Mouse (Mus musculus) gastrocnemius, postnatal 14 days (tissue): ENCODE data around the gene Iqcj. TPM values are rescaled to one million over a fixed set of nuclear protein-coding genes. Genes with fewer than 3 reads are reported as not detected.

ENCODE experiments used
- DNase-seq: peaks from one replicate; pipeline ENCODE4 v3.0.0; 2021; ENCODE audit warnings: mixed read lengths
- intact Hi-C: fragments of 180-260 bp; cut with DNase I; formaldehyde crosslinking; loops from one replicate; pipeline ENCODE4 v1.15.1; 2025; ENCODE audit warnings: low total_unique reads
- long read RNA-seq, 2 experiments: library from polyadenylated mRNA; stranded (forward); transcript quantifications; one replicate each; pipeline ENCODE4 v2.0.0; 2021
- total RNA-seq, 2 experiments: library from RNA; stranded (reverse); gene quantifications; 2 replicates each; pipeline ENCODE4 v1.2.3; 2021

Gene Iqcj
- not detected for total RNA-seq
- long read RNA-seq, experiment 1: 0 reads
- long read RNA-seq, experiment 2: 0 reads

GRCm38 (mm10) chr3:67892026-67892705 lies at the start of gene Iqcj, which contains the start of gene Iqschfp:
Gene Iqcj (plus strand): TSS chr3:67892220.
Gene Iqschfp (plus strand): TSS chr3:67892232.
- intact Hi-C loops: no loop called here
- DNase-seq: no peak

GRCm38 (mm10) chr3:67852397-67852796 lies 39.6 kb upstream of the Iqcj start:
- no peak for DNase-seq
- intact Hi-C loops: no loop called here

- no peak for DNase-seq
- intact Hi-C loops: no loop called here
Observed at GRCm38 (mm10) chr3:67861524-67861923, 30.5 kb upstream of the Iqcj start.

GRCm38 (mm10) chr3:67867420-67868065 lies 24.5 kb upstream of the Iqcj start:
- intact Hi-C loops: no loop called here

GRCm38 (mm10) chr3:67869424-67869823 lies 22.6 kb upstream of the Iqcj start:
- intact Hi-C loops: no loop called here
- DNase-seq: no peak

More at GRCm38 (mm10) chr3:67867420-67868065, 24.5 kb upstream of the Iqcj start:
- no peak for DNase-seq

GRCm38 (mm10) chr3:67877253-67877652 lies 14.8 kb upstream of the Iqcj start:
- DNase-seq: no peak
- intact Hi-C loops: no loop called here

- no peak for DNase-seq
- intact Hi-C loops: no loop called here
Observed at GRCm38 (mm10) chr3:67884335-67884734, 7.7 kb upstream of the Iqcj start.

- intact Hi-C loops: no loop called here
Observed at GRCm38 (mm10) chr3:67886176-67886575, 5.8 kb upstream of the Iqcj start.

GRCm38 (mm10) chr3:67887251-67887650 lies 4.8 kb upstream of the Iqcj start:
- no peak for DNase-seq
- intact Hi-C loops: no loop called here

More at GRCm38 (mm10) chr3:67886176-67886575, 5.8 kb upstream of the Iqcj start:
- DNase-seq: no peak

GRCm38 (mm10) chr3:67892768-67893167 lies 748 bp downstream of the Iqcj start:
- DNase-seq: no peak
- intact Hi-C loops: no loop called here

GRCm38 (mm10) chr3:67902517-67902916 lies 10.5 kb downstream of the Iqcj start:
- no peak for DNase-seq
- intact Hi-C loops: no loop called here

- no peak for DNase-seq
- intact Hi-C loops: no loop called here
Observed at GRCm38 (mm10) chr3:67908586-67908985, 16.6 kb downstream of the Iqcj start.

GRCm38 (mm10) chr3:67918098-67918497 lies 26.1 kb downstream of the Iqcj start:
- intact Hi-C loops: no loop called here
- DNase-seq: no peak

GRCm38 (mm10) chr3:67918634-67919259 lies 26.7 kb downstream of the Iqcj start:
- intact Hi-C loops: no loop called here
- no peak for DNase-seq

- intact Hi-C loops: no loop called here
- DNase-seq: no peak
Observed at GRCm38 (mm10) chr3:67923095-67923494, 31.1 kb downstream of the Iqcj start.

- intact Hi-C loops: no loop called here
- DNase-seq: no peak
Observed at GRCm38 (mm10) chr3:67925453-67925852, 33.4 kb downstream of the Iqcj start.

- intact Hi-C loops: no loop called here
- DNase-seq: no peak
Observed at GRCm38 (mm10) chr3:67930424-67931133, 38.6 kb downstream of the Iqcj start.

GRCm38 (mm10) chr3:67931181-67931580 lies 39.2 kb downstream of the Iqcj start:
- intact Hi-C loops: no loop called here
- DNase-seq: no peak

- DNase-seq: no peak
- intact Hi-C loops: no loop called here
Observed at GRCm38 (mm10) chr3:67931914-67932313, 39.9 kb downstream of the Iqcj start.

- intact Hi-C loops: no loop called here
Observed at GRCm38 (mm10) chr3:67935829-67936228, 43.8 kb downstream of the Iqcj start.

More at GRCm38 (mm10) chr3:67935829-67936228, 43.8 kb downstream of the Iqcj start:
- no peak for DNase-seq
